Mouse (Mus musculus) urinary bladder, postnatal 4 days (tissue): ENCODE measurements around the gene Syde1.
A peak's percentile ranks its signal among the peaks of the same experiment; 100 is the strongest.
"Not testable (repeated sequence)": the region's sequence is repeated elsewhere in the genome, so short reads cannot be mapped to it uniquely, and the experiment has no call there.

ENCODE experiments used
- DNase-seq, 2 experiments: peaks; one replicate each; pipeline ENCODE4 v3.0.0; 2021 to 2022; ENCODE audit warnings: low spot score in 2 of 2

Gene Syde1

DNA sequence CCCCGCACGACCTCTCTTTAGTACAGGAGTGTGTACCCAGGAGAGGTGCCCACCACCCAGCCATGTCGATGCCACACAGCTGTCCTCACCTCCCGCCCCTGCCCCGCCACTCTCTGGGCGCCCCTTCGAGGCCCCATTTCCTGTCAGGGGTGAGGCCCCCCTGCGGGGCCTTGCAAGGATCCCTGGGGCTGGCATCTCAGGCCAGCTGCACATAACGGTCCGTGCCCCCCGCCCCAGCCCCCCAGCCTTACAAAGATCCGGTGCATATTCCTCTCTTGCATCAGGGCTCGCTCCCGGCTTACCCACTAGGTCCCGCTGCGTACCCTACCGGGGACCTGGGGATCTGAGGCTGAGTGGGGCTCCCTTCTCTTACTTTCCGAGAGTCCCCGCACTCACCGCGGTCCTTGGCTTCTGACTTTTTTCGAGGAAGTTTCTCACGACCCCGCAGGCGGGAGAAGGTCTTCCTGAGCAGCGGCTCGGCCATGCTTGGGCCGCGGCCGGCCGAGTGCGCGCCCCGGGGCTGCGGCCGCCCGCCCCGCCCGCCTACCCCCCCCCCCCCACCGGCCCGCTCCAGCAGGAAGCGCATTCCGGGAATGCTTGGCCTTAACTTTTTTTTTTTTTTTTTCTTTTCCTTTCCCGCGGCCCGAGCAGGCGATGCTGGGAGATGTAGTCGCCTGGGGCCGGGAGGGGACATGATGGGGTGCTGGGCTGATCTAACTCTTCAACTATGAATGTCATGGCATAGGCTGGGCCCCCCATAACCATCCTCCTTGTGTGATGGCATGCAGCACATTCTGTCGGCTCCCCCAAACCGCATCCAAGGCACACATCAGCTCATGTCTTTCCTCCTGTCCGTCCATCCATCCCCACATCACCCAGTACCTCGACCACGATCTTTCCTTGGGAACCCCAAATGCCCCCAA is at the start of gene Syde1:
Gene Syde1, minus strand, starts transcription at position 559 of the 923 bp plus-strand sequence.
- DNase-seq = peak in 1 of 2 experiments; percentile 49

DNA sequence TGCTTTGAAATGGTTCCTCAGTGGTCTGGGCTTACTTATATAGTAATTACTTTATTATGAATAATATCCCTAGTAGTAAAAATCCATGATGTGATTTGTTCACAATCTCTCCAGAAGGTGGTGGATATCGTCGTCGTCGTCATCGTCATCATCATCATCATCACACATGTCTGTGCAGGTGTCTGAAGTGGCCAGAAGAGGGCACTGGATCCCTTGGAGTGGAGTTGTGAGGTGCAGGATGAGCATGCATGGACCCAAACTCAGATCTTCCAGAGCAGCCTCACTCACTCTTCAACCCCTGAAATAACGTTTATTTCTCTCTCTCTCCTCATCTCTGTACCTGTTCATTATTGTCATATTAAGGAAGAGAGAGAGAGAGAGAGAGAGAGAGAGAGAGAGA is 40.5 kb upstream of the Syde1 start:
- DNase-seq = no peak

DNA sequence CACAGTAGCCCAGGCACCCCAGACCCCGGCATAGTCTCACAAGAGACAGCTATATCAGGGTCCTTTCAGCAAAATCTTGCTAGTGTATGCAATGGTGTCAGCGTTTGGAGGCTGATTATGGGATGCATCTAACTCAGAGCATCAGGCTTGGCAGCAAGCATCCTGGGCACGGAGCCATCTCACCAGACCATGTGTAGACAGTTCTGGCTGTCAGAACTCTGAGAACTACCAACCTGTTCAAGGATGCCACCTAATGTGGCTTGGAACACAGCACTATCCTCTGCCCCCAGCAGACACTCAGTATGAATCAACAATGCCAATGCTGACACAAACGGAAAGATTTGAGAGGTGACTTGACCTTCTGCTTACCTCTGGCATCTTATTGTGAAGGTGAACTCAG is 38.4 kb upstream of the Syde1 start:
- DNase-seq = no peak

DNA sequence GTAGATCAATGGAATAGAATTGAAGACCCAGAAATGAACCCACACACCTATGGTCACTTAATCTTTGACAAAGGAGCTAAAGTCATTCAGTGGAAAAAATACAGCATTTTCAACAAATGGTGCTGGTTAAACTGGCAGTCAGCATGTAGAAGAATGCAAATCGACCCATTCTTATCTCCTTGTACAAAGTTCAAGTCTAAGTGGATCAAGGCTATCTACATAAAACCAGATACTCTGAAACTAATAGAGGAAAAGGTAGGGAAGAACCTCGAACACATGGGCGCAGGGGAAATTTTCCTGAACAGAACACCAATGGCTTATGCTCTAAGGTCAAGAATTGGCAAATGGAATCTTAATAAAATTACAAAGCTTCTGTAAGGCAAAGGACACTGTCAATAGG is 31.4 kb upstream of the Syde1 start:
- DNase-seq = not testable (repeated sequence)

DNA sequence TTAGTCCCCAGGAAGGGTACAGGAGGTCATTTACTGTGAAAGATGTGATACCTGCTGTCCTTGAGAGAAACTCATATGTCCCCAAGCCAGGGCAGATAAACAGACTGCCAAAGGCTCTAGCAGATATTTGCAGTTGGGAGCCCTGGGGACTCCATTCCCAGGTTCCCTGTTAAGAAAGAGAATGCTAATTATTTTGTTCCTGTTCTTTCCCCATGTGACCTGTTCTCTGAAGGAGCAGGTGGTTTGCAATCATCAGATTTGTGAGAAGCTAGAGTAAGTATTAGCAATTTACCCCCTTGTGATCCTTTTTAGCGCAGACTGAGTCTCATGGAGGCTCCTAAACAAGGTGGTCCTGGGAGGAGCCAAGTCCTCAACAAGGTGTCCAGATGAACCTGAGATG is 26.2 kb upstream of the Syde1 start, which contains the start of gene Olfr1357:
Gene Olfr1357, minus strand, starts transcription at position 101 of the 400 bp plus-strand sequence.
- DNase-seq = no peak

- no peak for DNase-seq
These were observed 15.8 kb upstream of the Syde1 start for GRCm38 (mm10) chr10:78607602-78608001.

- no peak for DNase-seq
These were observed 13.3 kb upstream of the Syde1 start for GRCm38 (mm10) chr10:78605080-78605479.

- no peak for DNase-seq
These were observed 8.1 kb upstream of the Syde1 start for GRCm38 (mm10) chr10:78599865-78600264.

GRCm38 (mm10) chr10:78594566-78594965 is 2.8 kb upstream of the Syde1 start:
- no peak for DNase-seq

GRCm38 (mm10) chr10:78594157-78594556 is 2.4 kb upstream of the Syde1 start:
- DNase-seq = no peak

- DNase-seq = no peak
These were observed 2.0 kb upstream of the Syde1 start for GRCm38 (mm10) chr10:78593736-78594135.

- no peak for DNase-seq
These were observed 1.2 kb upstream of the Syde1 start for GRCm38 (mm10) chr10:78592856-78593379.

DNA sequence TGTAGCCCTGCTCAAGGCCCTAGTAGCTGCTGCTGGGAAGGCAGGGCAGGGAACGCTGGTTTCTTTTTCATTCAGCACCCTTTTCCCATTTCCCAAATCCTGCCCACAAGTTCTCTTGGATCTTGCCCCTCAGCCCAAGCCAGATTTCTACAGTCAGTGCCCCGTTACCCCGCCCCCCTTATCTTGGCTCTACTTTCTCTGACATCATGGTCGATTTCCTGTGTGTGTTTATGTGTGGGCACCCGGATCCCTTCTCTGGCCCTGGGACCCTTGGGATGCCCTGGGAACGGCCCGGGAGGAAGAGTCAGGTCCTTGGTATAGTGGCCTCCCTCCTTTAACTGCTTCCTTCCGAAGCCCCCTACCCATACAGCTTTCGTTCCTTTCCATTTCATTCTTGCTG is 1.0 kb downstream of the Syde1 start:
- DNase-seq = no peak

GRCm38 (mm10) chr10:78589901-78590300 is 1.9 kb downstream of the Syde1 start:
- no peak for DNase-seq

DNA sequence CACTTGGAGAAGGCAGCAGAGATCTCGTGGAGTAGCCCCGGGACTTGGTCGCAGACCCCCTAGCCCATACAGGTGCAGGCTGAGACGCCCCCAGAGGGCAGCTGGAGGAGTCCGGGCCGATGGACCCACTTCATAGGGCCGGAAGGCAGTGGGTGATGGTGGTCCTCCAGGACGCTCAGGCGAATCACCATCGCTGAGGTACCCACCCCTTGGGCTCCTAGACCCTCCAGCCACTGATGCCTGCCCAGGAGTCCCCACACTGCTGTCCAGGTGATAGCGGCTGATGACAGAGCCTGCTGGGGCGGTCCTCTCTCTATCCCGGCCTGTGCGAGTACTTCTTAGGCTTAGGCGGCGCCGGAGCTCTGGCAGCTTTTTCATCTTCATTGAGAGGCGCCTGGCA is 2.5 kb downstream of the Syde1 start:
- DNase-seq = no peak

- DNase-seq = no peak
These were observed 5.7 kb downstream of the Syde1 start for GRCm38 (mm10) chr10:78586026-78586425.

- no peak for DNase-seq
These were observed 6.2 kb downstream of the Syde1 start for GRCm38 (mm10) chr10:78585606-78586005.

DNA sequence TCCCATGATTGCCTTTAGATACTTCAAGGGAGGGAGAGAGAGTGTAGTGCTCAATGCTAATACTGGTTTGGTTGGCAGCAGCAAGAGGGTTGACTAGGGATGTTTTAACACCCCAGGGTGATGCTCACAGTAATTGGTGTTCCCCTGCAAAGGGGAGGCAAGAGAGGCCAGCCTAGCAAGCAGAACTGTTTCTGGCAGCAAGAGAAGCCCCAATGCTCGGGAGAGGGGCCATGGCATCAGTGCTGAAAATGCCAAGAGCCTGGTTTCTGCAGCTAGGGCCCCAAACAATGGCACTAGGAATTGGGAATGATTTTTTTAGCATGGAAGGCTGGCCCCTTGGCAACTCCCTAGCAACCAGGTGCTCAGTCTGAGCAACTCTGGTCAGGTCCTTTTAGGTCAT is 6.8 kb downstream of the Syde1 start:
- no peak for DNase-seq

- no peak for DNase-seq
These were observed 7.8 kb downstream of the Syde1 start for GRCm38 (mm10) chr10:78583939-78584338.

DNA sequence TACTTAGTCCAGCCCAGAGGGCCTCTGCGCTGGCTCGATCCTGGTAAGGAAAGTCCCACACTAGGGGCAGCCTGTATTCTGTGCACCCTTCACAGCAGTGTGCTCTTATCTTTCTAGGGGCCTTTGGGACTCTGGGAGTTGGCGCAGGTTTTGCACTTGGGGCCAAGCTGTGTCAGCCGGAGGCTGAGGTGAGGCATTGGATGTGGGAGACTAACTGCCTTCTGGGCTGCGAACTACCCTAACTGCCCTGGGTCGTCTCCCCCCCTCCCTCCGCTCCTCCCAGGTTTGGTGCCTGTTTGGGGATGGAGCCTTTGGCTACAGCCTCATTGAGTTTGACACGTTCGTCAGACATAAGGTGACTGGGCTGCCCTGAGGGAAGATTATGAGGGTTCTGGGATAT is 8.4 kb downstream of the Syde1 start:
- DNase-seq = no peak

DNA sequence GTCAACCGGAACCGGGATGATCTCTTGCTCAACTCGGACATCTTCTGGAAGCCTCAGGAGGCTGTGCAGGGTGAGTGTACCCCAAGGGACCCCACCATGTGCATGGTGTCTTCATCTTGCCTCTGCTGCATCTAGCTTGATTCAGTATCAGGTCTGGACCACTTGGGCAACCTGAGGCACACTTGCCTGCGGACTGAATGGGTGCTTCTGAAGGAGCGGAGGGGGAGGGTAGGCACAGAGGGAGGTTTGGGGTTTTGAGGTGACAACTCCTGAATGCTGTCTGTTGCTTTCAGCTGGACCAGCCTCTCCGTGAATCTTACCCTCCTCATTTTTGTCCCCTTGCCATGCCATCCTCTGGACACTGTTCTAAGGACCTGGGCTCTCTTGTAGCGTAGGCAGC is 10.6 kb downstream of the Syde1 start:
- no peak for DNase-seq

- DNase-seq = no peak
These were observed 13.6 kb downstream of the Syde1 start for GRCm38 (mm10) chr10:78578204-78578603.
